Mouse (Mus musculus) urinary bladder, postnatal 4 days (tissue): Measurements from ENCODE around the gene Rnpepl1.

Experiments used
- DNase-seq, 2 experiments: peaks; one replicate each; pipeline ENCODE4 v3.0.0; 2021 to 2022; ENCODE audit warnings: low spot score in 2 of 2

The Rnpepl1 gene

GRCm38 (mm10) chr1:92936467-92936866 lies 25.9 kb downstream of the Rnpepl1 start:
- no peak for DNase-seq

- DNase-seq: no peak
Observed at GRCm38 (mm10) chr1:92937797-92938196, 27.2 kb downstream of the Rnpepl1 start.

- no peak for DNase-seq
Observed at GRCm38 (mm10) chr1:92939746-92940145, 29.2 kb downstream of the Rnpepl1 start.

GRCm38 (mm10) chr1:92943219-92943989 lies 32.8 kb downstream of the Rnpepl1 start:
- DNase-seq: no peak

GRCm38 (mm10) chr1:92947966-92948365 lies 37.4 kb downstream of the Rnpepl1 start:
- DNase-seq: peak in 1 of 2 experiments; percentile 12

GRCm38 (mm10) chr1:92949426-92949825 lies 38.8 kb downstream of the Rnpepl1 start:
- peak in 1 of 2 experiments; percentile 55 for DNase-seq

- DNase-seq: peak in 1 of 2 experiments; percentile 4
Observed at GRCm38 (mm10) chr1:92950607-92951006, 40.0 kb downstream of the Rnpepl1 start, which contains the start of gene Gpr35. Gpr35 (plus strand) TSS chr1:92950865.

GRCm38 (mm10) chr1:92953641-92954040 lies 43.1 kb downstream of the Rnpepl1 start:
- DNase-seq: peak in 1 of 2 experiments; percentile 28

- DNase-seq: peak in 1 of 2 experiments; percentile 68
Observed at GRCm38 (mm10) chr1:92956571-92957335, 46.2 kb downstream of the Rnpepl1 start.

GRCm38 (mm10) chr1:92958999-92959398 lies 48.4 kb downstream of the Rnpepl1 start:
- DNase-seq: peak in 1 of 2 experiments; percentile 13

GRCm38 (mm10) chr1:92970791-92971190 lies 60.2 kb downstream of the Rnpepl1 start:
- DNase-seq: peak in 1 of 2 experiments; percentile 48

GRCm38 (mm10) chr1:92971879-92972795 lies 61.6 kb downstream of the Rnpepl1 start:
- peak in 1 of 2 experiments; percentile 51 for DNase-seq

GRCm38 (mm10) chr1:92972854-92973253 lies 62.3 kb downstream of the Rnpepl1 start:
- peak in 1 of 2 experiments; percentile 61 for DNase-seq
